Mouse (Mus musculus) spleen, adult 18-20 months (tissue): ENCODE data around the gene Arhgdia.

Source experiments
- DNase-seq, 2 experiments: peaks; one replicate each; pipeline ENCODE4 v3.0.0; 2022; ENCODE audit warnings: mixed read lengths in 2 of 2

The Arhgdia gene

GRCm38 (mm10) chr11:120549986-120550809, 31.2 kb downstream of the Arhgdia start:
- DNase-seq: no peak

GRCm38 (mm10) chr11:120549168-120549945, 32.1 kb downstream of the Arhgdia start, which contains the start of gene Mcrip1:
Mcrip1 (minus strand) TSS chr11:120549727.
- DNase-seq: peak; percentile 91 to 94

- DNase-seq: no peak
Measured at GRCm38 (mm10) chr11:120548786-120549167, 32.6 kb downstream of the Arhgdia start.

- no peak for DNase-seq
Measured at GRCm38 (mm10) chr11:120548214-120548613, 33.2 kb downstream of the Arhgdia start.

GRCm38 (mm10) chr11:120547469-120547868, 34.0 kb downstream of the Arhgdia start:
- DNase-seq: no peak

- no peak for DNase-seq
Measured at GRCm38 (mm10) chr11:120545964-120546363, 35.5 kb downstream of the Arhgdia start.

- DNase-seq: no peak
Measured at GRCm38 (mm10) chr11:120542376-120542775, 39.0 kb downstream of the Arhgdia start.

- no peak for DNase-seq
Measured at GRCm38 (mm10) chr11:120541907-120542306, 39.5 kb downstream of the Arhgdia start.

- DNase-seq: no peak
Measured at GRCm38 (mm10) chr11:120539285-120540014, 42.0 kb downstream of the Arhgdia start.

GRCm38 (mm10) chr11:120538955-120539284, 42.5 kb downstream of the Arhgdia start:
- no peak for DNase-seq

GRCm38 (mm10) chr11:120538485-120538884, 42.9 kb downstream of the Arhgdia start:
- DNase-seq: no peak

GRCm38 (mm10) chr11:120535804-120536203, 45.6 kb downstream of the Arhgdia start:
- DNase-seq: no peak

GRCm38 (mm10) chr11:120535145-120535544, 46.3 kb downstream of the Arhgdia start:
- no peak for DNase-seq

GRCm38 (mm10) chr11:120534093-120534492, 47.3 kb downstream of the Arhgdia start:
- DNase-seq: no peak

GRCm38 (mm10) chr11:120531646-120532045, 49.8 kb downstream of the Arhgdia start:
- DNase-seq: no peak

GRCm38 (mm10) chr11:120530085-120530964, 51.1 kb downstream of the Arhgdia start, which contains the start of gene Gcgr:
Gcgr (plus strand) TSS chr11:120530699.
- DNase-seq: no peak

- no peak for DNase-seq
Measured at GRCm38 (mm10) chr11:120528903-120529302, 52.5 kb downstream of the Arhgdia start.
